Mouse (Mus musculus) right cerebral cortex, postnatal 14 days (tissue): ENCODE results near the gene Npas3.

Experiments
- DNase-seq: peaks from one replicate; pipeline ENCODE4 v3.0.0; 2022

Npas3 gene

DNA sequence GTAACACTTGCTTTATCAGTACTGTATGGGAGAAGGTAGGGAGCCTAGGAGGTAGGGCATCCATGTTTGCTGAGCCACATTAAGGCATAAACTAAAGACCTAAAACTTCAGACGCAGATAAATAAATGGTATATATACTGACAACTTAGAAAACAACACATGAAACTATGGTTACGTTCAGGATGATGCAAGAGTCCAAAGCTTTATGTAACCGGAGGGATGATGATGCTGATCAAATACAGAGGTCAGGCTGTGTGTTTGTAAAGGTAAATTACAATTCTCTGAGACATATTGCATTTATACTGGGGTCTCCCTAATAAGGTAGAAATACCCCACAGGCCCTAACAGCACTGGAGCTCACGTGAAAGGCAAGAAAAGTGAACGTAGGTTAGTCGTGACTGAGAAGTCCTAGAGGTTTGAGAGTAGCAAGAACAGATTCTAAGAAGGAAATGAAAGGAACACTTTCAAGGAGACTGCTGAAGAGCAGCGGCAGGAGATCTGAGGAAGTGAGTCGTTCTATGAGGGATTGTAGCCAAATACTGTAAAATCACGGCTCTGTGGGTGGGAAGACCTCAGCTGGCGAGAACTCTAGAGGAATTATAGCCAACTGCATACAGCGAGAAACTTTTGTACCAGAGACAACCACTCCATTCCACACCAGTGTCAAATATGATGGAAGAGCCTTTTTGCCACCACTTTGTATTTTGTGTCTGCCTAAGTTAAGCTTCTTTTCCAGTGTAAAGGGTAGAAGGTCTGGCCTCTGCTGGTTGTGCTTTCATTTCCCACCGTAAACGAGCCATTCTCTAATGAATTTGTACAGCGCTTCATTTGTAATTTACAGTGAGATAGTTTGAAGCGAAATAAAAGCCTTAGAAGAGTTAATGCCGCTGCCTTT, 49.7 kb downstream of the Npas3 start:
- no peak for DNase-seq

DNA sequence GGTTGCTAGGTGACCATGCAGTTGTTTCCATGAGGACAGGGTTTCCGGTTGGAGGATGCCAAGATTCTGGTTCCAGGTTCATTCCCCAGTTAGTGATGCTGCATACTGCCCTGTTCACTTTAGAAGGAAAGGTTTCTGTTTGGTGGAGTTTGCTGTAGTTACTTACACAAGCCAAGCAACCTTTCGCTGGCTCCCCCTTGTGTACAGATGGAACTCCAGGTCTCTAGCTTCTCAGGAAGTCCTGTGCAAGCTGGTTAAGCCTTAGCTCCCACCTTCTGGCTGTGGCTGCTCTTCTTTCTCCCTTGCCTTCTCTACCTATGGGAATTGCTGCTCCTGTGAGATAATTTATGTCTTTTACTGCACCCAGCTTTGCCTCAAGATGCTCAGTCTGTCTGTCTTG, 52.5 kb downstream of the Npas3 start:
- DNase-seq = peak; percentile 22

DNA sequence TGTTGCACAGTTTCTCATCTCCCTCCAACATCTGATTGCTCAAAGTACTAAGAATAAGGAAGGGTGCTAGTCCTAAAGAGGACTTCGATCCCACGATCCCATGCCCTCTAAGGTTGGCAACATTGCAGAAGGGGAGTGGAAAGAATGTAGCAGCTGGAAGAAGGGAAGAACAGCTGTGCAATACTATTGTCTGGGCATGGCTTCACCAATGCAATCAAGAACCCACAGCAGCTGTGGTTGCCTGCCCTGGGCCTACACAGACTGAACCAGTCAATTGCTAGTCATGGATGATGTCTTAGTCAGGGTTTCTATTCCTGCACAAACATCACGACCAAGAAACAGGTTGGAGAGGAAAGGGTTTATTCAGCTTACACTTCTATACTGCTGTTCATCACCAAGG, 53.7 kb downstream of the Npas3 start:
- no peak for DNase-seq

DNA sequence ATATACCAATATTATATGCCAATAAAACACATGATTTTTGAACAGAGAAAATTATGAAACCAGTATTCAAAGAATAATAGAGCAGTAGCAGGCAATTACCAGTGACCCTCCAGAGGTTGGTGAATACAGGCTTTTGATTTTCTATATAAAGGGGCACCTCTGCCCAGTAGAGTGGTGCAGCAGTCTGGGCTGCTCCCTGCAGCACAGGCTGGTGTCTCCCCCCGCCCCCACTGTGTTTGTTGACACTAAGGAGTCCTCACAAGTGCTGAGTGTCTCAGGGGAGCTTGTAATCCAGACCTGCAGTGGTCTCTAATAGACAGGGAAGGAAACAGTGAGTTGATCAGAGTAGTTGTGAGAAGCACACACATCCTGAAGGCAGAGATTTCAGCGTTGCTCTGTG, 68.2 kb downstream of the Npas3 start:
- DNase-seq = no peak

DNA sequence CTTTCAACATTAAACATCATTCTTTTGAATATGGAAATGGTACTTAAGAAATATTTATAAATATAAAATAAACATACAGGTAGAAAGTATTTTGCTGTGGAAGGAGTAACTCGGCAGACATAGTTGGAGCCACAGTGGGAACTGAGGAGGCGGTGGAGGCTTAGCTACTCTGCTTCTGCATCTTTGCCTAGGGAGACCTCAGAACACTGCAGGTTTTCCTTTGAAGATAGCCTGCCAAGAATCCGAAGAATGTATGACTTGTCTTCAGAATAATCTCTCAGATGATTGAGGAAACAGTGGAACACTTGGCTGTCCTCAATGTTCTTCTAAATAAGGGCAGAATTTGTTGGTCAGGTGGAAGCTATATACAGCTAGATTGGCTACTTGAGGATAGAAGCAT, 69.3 kb downstream of the Npas3 start:
- DNase-seq = no peak

DNA sequence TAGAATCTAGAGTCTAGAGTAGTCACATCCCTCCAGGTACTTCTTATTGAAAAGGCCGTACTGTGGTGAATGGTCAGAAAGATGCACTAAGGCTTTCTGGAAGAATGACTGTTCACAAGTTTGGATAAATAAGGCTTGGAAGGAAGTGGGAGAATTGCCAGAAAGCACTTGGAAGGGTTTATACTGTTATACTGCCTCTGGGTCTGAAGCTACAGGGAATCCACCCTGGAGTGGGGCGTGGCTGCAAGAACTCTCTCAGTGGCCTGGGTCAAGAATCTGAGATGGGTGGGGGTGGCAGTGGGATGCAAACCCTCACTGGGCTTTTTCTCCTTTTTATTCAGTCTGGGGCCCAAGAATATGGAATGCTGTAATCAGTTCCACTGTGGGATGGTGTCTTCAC, 72.0 kb downstream of the Npas3 start:
- DNase-seq = no peak

DNA sequence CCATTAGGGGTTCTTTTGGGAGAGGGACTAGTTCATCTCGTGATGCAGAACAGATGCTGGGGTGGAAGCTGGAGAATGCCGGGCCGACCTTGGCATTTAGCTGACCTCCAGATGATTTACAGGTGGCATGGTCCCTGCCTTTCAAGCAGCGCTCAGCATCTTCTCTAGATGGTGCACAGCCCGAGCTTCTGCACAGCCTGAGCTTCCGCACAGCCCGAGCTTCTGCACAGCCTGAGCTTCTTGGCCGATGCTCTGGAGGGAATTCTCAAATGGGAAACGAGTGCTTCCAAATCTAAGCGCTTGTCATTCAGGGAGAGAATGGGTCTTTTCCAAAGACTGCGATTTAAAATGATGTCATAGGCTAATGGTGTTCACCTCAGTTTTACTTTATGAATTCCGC, 72.5 kb downstream of the Npas3 start:
- DNase-seq = no peak

DNA sequence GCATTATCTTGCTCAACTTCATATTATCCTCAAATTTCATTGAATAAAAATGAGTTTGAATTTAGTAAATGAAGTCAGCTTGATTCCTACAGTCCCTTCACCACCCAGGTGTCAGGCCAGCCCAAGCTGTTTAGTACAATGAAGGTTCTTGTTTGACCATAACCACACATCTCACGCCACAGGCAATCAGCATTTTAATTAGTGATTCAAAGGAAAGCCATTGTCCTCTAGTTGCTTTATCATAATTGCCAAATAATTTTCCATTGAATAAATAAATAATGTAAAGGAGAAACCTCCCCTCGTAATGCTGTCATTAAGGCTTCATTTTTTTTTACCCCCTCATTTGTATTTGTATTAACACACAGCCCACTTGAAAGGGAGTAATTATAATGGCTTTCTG, 73.5 kb downstream of the Npas3 start:
- DNase-seq = no peak

DNA sequence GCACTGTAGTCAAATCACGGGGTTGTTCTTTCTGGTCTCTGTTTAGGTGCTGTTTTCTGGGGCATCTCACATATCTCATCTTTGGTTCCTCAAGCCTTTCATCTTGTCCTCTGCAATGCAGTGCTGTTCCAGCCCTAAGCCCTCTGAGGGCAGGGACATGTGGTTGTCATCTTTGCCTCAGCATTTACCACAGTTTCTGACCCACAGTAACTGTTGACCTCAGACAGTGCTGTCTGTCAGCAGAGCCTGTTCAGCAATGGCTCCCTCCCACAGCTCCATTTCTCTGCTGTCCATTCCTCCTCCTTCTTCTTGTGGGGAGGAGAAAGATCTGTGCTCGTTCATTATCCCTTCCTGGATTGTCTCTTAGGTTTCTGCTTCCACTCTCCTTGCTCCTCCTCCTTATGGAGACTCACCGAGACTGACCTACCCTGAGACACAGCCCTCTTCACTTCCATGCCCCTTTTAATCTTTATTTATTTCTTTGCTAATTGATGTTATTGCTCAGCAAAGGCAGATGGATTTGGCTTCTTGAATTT, 79.2 kb downstream of the Npas3 start:
- no peak for DNase-seq

DNA sequence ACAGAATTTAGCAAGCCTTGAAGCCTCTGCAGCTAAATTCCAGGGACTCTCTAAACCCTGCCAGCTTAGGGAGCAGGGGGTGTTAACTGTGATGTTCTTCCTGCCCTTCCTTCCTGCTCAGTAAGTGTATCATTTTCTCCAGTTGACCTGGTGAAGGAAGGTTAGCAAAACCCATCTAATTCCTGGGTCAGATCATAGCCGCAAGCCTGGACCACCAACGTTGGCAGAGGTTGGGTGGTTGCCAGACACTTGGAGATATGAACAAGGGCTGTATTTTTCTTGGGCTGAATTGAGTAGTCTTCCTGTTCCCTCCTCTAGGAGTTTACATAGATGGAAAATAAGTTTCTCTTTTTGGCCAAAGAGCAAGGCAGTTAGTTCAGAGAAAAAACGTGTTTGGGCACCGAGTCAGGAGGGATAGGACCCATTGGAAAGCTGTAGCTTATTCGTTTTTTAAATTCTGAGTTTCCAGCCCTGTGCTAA, 79.8 kb downstream of the Npas3 start:
- DNase-seq = peak; percentile 37

DNA sequence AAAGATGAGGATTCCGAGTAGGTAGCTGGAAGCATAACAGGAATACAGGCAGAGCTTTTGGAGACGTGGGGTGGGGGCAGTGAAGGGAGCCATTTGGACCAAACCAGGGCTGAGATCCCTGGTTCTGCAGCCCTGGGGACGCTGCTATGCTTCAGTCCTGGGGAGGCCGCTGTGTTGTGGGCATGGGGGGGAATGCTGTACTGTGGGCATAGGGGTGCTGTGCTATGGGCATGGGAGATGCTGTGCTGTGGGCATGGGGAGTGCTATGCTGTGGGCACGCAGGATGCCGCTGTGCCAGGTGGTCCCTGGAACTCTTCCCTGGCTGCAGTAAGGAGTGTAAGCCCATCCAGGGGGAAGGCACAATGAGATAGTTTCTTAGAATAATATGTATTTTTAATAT, 81.7 kb downstream of the Npas3 start:
- no peak for DNase-seq

DNA sequence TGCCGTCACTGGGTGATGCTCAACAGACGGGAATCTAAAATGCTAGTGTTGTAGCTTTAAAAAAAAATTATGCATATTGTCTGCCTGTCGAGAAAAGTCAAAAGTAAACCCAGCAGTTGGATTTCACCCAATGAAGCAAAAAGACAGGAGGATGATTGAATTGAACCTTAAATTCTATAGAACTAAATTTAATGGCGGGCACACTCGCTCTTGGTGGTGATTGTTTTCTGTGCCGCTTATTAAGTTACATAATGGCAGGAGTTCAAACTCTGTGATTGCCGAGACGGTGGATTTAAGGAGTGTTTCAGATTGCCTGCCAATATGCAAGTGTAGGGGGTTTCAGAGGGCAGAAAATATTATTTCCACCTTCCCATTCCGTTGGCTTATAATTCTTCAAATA, 82.9 kb downstream of the Npas3 start:
- no peak for DNase-seq

DNA sequence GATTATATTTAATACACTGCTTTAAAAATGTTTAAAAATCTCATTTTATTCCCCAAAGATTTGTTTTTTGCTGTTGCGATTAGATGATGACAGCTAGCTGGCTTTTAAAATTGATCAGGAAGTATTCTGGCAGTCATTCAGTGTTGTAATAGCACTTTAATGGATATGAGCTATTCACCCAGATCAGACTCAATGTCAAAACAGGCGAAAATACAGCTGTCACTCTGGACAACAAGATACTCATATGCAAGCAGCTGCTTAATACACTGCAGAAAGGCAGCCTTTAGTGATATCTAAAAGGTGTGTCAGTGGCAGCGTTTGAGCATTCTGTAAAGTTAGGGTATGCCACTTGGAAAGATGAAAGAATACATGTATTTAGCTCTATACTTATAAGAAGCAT, 83.3 kb downstream of the Npas3 start:
- DNase-seq = no peak

DNA sequence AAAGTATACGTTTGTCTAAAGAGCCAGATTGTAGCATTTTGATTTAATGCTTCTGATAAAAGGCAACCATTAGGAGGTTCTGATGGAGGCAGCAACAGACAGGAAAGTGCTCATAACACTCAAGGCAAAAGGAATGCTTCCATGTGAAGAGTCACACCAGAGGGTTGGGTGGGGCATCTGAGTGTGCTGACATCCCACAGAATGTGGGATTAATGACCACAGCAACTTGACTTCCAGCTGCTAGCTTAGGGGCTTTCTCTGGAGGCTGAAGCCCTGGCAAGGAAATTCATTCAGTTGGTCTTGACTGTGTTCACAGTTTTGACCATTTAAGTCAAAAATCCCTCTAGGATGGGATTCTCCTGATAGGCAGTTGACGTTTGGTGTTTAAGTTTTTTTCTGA, 84.8 kb downstream of the Npas3 start:
- DNase-seq = no peak

DNA sequence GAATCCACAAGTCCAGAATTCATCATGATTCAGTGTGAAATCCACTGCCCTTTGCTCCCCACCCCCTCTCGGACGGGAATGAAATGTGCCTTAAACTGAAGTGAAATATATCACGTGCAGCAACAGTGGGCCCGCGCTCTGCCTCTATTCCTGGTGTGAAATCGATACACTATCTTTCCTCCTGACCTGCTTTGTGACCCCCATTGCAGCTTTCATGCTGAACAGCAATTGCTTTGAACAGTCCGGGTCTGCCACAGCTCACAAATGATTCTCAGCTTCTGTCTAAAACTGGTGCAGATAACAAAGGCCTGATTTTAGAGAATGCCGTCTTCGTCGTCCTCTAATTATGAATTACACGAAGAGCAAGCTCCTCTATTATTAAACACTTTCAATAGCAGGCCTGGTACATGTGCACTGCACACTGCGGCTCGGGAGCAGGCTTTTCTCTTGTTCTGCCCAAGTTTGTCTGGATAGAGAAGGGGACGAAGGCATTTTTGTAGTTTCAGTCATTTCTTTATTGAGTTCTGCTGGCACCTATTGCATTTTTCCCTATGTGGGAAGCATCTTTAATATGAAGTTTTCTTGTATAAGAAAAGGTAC, 90.0 kb downstream of the Npas3 start:
- peak; percentile 9 for DNase-seq

DNA sequence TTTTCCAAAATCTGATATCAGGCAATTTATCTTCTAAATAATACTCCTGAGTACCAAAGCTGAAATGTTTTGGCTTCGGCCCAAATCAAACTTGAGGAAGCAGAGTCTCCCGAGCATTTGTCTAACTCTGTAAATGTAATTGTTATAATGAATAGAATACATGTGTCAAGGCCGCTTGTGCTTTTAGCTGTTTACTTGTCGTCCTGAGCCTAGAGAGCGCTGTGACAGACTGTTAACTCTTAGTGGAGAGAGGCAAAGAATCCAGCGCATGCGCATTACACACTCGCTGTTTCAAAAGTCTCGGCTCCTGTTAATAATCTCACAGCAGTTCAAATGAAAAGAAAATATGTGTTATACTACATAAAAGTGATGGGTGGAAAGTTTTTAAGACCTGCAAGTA, 94.3 kb downstream of the Npas3 start:
- DNase-seq = no peak

DNA sequence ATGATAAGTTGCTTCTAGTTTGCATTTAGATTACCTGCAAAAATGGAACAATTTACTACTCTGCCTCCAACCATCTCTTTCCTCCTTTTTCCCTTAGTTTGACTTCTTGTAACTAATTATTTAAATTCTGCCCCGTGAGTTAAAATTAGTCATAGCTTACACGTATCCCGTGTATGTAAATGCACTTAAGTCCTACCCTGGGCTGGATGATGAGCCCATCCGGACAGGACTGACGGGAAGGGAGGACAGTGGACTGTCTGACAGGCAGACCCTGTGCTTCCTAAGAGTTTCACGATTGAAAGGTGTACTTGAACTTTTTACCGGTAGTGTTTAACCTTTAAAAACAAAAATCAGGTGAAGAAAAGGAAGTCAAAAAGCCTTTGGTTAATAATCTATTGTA, 103.4 kb downstream of the Npas3 start:
- DNase-seq = no peak

DNA sequence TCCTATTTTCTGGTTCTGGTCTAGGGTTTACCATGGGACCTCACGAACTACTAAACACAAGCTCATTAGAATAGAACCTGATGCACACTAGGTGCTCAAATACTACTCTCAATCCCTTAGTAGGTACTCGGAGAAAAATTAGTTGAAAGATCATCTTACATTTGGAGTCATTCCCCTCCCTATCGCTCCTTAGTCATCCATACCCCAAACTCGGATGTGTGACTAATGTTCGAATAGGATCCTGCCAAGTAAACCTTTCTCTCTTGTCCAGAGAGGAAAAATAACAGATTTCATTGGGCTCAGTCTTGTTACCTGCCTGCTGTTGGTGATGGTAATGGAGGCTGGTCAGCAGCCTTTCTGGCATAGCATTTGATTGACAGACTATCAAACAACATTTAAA, 117.3 kb downstream of the Npas3 start:
- no peak for DNase-seq

DNA sequence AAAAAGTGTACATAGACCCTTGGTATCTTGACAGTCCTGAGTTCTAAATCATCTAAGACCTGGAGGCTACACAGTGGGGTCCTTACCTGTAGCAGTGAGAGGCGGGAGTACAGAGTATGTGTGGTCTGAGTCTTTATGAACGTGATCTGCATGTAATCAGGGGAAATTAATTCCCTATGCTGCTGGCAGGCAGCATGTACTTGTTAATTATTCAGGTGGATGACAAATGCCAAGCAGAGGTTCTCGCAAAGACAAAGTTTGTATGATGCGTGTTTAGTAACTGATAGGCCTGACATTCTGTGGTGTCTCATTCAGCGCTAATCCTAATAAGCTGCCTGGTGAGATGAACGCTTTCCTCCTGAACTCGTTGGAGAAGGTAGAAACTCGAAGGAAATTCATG, 136.4 kb downstream of the Npas3 start:
- no peak for DNase-seq

DNA sequence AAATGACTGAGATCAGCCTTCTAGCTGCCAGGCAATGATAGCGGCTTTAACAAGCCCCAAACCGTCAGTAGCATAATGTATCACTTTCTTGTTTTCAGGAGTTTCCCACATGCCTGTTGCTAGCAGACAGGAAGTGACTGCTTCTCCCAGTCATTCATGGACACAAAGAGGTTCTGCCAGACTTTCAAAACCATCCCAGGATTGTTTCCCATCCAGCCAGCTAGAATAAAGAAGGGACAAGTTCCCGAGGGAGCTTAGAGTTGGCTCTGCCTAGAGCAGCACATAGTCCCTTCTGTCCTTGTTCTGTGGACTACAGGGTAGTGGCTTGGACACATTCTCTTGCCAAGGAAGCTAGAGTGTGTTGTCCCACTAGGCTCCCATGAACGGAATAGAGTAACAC, 157.4 kb downstream of the Npas3 start:
- DNase-seq = no peak

DNA sequence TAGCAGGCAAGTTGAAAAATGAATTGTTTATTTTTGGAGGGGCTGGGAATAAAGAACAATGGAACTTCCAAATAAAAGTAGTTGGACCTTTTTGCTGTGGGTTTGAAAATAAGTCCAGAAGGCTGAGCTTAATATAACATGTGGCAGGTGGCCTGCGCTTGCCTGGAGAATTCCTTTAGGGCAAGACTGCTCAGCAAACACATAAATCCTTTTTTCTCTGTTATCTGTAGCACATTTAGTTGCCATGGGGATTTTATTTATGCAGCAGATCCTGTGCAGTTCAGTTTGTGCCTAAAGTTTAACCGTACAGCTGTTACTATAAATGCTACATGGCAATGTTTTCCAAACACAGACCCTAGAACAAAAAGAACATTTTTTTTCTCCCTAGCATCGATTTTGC, 159.3 kb downstream of the Npas3 start:
- DNase-seq = no peak

DNA sequence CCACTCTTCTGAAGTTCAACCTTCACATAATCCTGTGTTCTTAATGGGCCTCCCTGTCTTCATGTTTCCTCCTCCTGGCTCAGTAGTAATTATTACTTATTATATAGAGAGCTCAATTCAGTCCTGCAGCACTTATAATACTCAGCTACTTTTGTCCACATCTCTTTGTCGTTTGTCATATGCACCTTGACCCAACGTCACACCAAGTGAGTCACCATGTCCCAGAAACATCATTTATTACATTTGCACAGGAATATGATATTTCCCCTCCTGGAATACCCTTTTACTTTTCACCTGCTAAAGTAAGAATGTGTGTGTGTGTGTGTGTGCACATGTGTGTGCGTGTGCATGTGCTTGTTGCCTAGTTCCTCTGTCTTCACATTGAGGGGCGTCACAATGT, 161.2 kb downstream of the Npas3 start:
- DNase-seq = no peak

DNA sequence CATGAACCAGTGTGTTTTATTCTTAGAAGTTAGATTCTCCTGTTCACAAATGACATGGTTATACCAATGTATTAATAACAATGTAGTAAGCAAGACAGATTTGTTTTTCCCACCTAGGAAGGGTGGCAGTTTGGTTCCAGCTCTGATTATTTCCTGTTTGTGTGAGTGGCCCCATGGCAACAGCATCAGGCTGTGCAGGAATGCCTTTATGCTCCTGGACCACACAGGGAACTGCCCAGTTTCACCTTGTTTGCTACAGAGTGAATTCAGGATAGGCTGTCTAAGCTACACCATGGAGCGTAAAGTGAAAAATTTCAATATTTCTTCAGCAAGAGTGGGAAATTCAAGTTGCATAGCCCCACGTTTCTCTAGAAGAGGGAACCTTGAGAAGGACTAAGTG, 162.2 kb downstream of the Npas3 start:
- DNase-seq = no peak

DNA sequence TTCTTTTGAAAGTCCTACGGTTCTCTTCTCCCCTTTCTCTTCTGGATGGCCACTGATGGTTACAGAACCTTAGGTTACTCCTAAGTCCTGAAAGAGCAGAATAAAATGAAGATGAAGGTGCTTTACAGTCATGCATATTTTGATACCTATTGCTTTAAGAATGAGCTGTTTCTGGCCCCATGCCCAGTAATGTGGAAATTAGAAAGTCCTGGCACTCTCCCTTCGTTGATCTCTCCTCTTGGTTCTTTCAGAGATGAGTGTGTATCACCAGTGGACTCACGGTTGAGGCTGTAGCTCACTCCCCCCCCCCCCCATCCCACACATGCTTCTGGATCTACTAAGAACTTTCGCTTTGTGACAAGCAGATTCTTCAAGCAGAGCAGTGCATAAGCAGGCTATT, 167.6 kb downstream of the Npas3 start:
- no peak for DNase-seq

DNA sequence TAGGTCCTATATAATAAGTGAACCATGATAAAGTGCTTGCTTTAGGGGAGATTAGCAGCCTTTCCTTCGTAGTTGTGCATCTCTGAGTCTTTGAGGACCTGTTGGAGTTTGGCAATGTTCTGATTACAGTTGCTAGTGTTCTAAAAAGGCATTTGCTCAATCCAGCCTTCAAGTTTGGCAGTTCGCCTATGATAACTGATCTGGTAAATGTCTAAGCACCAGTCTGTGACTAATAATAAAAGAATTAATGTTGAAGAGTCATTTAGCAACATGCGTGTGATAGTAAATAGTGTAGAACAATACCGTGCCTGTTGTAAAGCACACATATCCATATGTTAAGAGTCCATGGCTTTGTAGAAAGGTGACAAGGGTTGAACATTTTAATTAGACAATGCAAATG, 173.2 kb downstream of the Npas3 start:
- DNase-seq = no peak
